Mouse (Mus musculus) bone marrow, adult 2 months (tissue): ENCODE data around the gene Lyg1.

ENCODE experiments used
- CTCF ChIP-seq: fragments of 200-500 bp; IDR thresholded peaks from 2 replicates; pipeline ENCODE4 v1.5.1; 2011; ENCODE audit warnings: low read length, control low read depth; ENCODE audit not compliant: control insufficient read depth, insufficient read depth
- POLR2A ChIP-seq: fragments of 200-500 bp; IDR thresholded peaks from 2 replicates; pipeline ENCODE4 v1.6.1; 2011; ENCODE audit warnings: low read depth, mild to moderate bottlenecking, control low read depth, low read length, borderline replicate concordance; ENCODE audit not compliant: control insufficient read depth

GRCm38 (mm10) chr1:37912751-37913150, 44.8 kb downstream of the Lyg1 start:
- TF ChIP-seq CTCF, result no peak
- no peak for TF ChIP-seq POLR2A
